Mouse (Mus musculus): Measurements from ENCODE around the gene Cog6.

Gene Cog6

DNA sequence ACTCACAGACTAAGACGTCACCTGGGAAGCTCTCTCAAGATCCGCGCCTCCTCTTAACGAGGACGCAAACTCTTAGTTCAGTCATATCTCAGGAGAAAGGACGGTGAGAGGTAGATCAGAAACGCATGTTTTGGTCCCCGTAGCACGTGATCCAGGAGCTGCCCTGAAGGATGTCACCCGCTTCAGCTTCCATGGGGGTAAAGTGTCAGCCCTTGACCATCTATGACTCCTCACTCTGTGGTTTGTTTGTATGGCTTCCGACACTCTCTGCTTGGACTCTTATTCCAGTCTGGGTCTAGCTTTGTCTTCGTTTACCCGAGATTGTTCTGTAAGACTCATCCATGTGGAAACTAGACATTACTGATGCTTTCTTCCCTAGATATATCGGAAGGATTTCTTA is 54.6 kb downstream of the Cog6 start:
- in situ Hi-C loops (cut with MboI, MseI) = no loop called here

DNA sequence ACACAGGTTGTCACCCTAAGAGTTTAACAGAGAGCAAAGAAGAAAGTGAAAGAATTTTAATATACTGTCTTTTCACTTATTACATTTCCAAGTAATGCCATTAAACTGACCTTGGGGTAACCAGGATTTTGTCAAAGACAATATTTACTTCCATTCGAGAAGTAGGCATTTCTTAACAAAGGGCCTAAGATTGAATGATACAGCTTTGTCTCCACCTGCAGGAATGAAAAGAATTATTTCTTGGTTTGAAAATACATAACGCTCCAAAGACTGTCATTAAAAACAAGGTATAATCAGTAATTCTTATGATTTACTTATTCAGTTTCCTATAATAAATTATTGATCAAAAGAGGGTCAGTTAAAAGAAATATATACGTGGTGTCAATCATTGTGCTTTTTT is 55.4 kb downstream of the Cog6 start:
- in situ Hi-C loops (cut with MboI, MseI) = no loop called here

DNA sequence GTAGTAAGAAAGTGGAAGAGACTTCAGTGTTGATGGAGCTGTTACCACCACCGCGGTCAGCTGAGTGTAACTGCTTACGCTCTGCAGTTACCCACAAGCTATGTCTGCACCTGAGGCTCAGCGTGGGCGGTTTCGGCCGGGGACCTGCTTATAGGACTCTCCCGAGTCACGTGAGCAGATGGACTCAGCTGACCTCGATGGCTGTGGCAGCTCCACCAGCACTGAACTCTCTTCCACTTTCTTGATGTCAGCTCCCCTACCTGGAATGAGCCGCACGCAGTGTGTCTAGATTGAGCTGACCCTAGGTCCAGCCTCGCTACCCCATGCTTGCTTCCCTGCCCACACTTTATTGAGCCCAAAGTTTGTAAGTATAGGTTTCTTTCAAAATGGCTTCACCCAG is 56.1 kb downstream of the Cog6 start:
- in situ Hi-C loops (cut with MboI, MseI) = no loop called here

DNA sequence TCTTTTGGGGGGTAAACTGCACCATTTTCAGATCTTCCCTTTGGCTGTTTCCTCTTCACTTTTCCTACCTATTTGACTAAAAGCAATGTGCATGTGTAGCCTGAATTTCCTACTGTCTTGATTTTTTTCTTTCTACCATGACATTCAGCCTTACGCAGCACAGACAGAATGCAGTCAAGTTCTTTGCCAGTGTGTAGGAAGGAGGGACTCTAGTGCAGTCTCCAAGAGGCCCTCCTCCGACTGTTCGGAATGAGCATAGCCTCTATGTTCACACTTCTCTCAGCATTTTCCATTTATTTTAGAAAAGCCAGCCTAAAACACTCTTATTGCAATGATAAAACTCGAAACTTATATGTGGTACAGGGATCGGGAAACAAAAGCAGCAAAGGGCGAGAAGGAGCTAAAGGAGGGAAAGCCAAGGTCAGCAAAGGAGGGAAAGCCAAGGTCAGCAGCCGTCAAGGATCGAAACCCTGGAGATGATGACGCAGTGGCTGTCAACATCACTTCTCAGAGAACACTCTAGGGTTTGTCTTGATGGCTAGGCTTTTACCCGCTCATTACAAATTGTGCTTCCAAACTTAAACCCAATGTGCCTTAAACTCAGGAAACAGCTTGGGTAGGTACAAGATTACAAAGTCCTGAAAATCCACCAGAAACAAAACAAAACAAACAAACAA is 58.5 kb downstream of the Cog6 start:
- in situ Hi-C loops (cut with MboI, MseI) = no loop called here

DNA sequence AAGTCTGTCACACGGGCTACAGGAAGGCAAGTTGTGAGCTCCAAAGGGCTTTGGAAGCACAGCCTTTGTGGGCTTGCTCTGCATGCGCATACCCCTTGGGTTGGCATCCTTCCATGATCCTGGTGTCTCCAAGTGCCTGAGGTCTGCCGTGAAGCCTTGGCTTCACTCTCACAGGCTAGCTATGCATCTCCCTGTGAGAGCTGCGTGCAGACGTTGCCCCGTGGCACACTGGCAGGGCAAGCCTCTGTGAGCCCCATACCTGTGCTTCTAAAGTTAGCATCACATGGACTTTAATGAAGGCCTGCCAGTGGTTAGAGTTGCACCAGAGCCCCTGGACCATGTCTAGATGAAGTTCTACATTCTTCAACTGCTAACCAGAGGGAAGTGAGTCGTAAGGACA is 59.2 kb downstream of the Cog6 start:
- in situ Hi-C loops (cut with MboI, MseI) = no loop called here

DNA sequence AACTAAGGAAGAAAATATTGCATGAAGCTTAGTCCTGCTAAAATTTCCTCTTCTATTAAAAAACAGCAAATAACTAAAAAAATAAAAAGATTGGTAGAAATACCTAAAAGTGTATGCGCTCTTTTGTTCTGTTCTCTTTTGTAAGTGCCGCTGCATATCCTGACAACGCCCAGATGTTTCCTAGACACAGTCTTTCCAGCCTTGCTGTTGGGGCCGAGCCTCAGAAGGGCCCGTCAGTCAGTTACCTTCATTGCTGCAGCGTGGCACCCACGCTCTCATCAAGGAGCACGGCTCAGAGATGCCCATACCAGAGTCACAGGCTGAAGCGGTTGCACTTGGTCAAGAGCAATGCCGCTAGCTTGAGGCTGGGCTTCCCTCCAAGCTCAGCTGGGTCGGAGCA is 60.8 kb downstream of the Cog6 start:
- in situ Hi-C loops (cut with MboI, MseI) = no loop called here

DNA sequence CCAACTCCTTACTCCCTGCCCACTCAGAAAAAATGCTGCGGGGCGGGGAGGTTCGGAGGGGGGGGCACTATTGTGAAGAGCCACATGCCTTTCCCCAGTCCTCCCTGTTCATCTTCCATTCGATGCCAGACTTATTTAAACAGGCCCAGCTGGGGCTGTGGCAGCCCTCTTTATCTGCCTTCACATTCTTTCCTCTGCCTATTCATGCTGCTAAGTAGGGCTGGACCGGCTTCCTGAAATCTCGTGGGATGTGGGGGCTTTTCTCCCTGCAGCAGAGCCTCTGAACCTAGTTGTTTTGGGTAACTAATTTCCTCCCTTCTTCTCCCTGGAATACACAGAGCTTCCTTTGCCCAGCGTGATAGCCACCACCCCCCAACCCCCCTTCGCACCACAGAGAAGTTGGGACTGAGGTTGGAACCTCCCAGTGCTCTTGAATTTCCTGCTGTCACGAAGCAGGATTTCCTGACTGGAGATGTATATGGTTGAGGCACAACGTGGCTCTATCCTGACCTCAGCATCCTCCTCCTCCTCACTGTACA is 61.5 kb downstream of the Cog6 start:
- in situ Hi-C loops (cut with MboI, MseI) = no loop called here

DNA sequence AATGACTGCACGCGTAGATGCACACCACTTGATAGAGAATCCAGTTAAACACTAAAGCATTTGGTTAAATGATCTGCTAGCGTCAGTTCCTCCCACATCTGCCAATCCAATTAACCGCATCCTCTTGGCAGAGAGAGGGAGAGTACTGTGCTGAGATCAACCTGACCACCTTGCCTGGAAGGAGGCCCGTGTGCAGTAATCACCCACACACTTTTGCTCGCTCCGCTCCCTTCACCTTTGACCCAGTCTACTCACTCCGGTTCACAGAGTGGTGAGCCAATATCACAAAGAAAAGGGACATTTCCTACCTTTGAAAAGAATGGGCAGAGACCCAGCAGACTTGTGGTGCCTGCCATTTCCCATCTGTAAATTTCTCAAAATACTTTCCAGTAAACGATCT is 62.4 kb downstream of the Cog6 start:
- in situ Hi-C loops (cut with MboI, MseI) = no loop called here

DNA sequence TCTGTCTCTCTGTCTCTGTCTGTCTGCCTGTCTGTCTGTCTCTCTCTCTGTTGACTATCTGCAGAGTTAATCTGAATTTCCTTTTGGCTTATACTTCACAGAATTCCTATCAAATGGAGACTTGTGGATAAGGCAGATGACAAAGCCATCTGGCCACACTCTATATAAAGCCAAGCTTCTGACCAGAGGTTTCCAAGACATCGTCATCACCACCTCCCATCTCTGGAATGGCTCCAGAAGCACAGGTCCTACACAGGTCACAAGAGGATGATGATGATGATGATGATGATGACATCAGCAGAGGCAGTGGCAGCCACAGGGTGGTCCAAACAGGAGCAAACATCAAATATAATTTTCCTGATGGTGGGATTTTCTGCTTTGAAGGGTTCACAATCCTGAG is 63.2 kb downstream of the Cog6 start:
- in situ Hi-C loops (cut with MboI, MseI) = no loop called here

DNA sequence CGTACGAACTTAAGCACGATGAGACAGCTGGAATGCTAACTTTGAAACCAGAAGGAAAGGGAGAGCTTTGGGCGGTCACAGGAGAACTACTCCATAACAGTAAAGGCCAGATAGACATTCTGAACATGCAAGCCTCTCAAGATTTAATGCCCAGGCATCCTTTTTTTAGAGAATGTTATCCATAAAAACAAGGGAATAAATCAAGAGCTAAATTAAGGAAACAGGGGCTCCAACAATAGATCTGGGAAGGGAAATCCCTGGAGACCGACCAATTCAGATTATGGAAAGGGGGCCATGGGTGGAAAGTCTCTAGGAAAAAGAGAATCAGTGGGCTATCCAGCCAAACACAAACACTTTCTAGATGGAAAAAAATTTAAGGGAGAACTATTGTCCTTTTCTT is 68.2 kb downstream of the Cog6 start:
- in situ Hi-C loops (cut with MboI, MseI) = no loop called here

DNA sequence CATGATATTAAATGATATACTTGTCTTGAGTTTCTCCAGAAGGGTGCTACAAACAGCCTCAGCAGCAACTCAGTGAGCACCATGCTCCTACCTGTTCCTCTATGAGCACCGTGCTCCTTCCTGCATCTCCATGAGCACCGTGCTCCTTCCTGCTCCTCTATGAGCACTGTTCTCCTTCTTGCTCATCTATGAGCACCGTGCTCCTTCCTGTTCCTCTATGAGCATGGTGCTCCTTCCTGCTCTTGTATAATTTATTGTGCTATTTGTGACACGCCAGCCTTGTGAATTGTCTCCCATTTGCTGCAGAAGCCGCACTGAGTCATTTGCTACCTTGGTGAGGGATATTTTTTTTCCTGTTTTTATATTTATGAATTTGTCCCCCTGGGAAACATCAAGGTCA is 69.6 kb downstream of the Cog6 start:
- in situ Hi-C loops (cut with MboI, MseI) = no loop called here

DNA sequence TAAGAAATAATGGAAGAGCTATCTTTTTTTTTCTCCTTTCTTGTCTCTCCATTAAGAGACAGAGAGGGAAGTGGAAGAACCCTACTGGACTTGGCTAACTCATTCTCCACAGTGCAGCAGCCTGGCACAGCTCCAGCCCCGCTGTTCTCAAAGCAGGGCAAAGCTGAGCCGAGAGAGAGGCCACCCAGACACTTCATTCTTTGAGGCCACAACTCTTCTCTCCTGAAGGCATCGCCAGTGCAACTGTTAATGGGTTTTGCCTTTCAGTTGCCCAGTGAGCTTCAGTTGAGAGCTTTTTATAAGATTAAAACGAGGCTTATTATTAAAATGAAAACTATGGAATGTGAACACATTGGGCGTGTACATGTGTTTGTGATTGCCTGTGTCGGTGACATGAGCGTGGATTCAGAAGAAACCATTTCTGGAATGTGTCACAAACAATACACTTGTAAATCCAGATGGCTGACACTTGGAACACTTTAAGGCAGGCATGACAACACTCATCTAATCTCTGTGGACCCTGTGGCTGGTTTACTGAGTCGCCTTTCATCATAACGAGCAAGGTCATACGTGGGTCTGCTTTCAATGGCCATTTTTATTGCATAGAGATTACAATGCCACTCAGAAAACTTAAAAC is 76.1 kb downstream of the Cog6 start:
- in situ Hi-C loops (cut with MboI, MseI) = no loop called here

DNA sequence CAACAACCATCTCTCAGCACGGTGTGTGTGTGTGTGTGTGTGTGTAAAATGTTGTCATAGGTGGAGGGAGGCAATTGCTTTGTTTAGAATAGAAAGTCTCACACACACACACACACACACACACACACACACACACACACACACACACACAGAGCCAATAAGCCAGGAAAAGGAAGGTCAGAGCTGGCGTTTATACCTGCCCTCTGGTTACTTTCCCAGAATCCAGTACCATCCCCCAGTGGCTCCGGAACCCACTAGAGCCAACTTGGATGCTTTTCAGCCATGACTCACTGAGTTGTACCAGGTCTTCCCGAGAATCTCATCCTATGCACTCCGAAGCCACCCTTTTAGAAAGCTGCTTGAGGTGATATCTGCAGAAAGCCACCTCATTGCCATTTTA is 78.6 kb downstream of the Cog6 start:
- in situ Hi-C loops (cut with MboI, MseI) = no loop called here

DNA sequence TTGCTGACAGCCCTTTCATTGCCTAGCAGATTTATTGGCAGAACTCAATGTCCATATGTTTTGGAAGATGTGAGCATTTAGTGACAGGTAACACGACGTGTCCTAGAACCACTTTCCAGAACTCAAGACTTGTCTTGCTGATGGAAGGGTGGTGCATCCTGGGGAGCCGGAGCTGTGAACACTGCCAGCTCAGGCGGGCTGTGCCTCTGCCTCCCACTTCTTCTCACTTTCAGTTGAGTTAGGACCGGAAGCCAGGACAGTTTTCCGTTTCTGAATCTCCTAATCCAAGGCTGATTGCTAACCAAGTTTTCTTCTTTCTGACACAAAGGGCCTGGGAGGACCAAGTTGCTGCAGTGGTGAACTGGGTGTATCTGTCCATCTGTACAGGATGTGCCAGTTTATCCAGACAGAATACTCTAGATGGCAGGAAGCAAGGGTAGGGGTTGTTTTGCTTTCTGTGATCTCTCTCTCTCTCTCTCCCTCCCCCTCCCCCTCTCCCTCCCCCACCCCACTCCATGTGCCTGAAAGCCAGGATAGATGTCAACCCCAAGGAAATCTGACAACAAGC is 79.2 kb downstream of the Cog6 start:
- in situ Hi-C loops (cut with MboI, MseI) = no loop called here

DNA sequence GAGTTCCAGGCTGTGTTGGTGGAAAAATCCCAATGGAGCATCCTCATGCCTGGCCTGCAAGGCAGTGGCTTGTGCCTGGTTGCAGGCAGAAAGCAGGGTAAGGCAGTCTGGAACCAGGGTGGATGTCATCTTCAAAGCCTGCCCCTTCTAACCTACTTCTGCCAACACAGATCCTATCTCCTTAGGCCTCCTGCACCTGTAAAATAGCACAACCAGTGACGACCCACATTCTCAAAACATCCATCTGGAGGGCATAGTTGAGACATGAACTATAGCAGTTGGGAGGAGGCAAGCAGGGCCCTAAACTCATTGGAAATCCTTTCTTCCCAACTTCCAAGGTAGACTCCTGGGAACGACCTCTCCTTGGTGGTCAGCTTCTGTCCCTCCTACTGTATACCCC is 85.1 kb downstream of the Cog6 start:
- in situ Hi-C loops (cut with MboI, MseI) = no loop called here
